Comparison of ENCODE assay signal across 29 mouse cellular contexts in the genomic region with DNA sequence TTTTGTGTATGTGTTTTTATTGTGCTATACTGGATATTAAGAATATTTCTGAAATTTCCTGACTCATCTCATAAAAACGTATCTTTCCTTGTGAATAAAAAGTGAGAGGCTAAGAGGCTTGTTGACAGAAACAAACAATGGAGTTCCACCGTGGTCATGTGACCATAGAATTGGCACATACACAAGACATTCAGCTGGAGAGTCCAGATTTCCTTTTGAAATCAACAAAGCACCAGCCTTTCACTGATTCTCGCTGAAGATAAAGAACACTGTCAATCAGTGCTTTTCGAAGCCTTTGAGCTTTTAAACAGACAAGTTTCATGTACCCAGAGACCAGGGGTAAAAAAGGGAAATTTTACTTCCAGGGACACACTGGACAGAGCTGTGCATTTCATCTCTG.
DNase-seq lines count a peak whose midpoint lies in the region; ATAC-seq and TF ChIP-seq lines count a peak whose summit lies in the region.
"Had no signal": no experiment of that assay in that cellular context is flagged by ENCODE, and none has a peak within 500 bp of the region (broad histone marks: within the 10 kb centered on the region; RNA-seq: fewer than 3 reads in every experiment).

No protein-coding gene starts in this region.

- H3K4me2 ChIP-seq in forebrain, embryonic 15.5 days (replicated peaks) = no peak overlapping the region
- H3K4me2 ChIP-seq in forebrain, postnatal 0 days (ENCODE audit: low read depth) = no peak overlapping the region
- H3K4me2 ChIP-seq: embryonic facial prominence, embryonic 13.5 days; heart, embryonic 11.5 days; neural tube, embryonic 13.5 days had no signal

- WGBS in forebrain, embryonic 15.5 days = 27% methylated on average over 4 of the region's 4 CpGs
- 78% methylated on average over 4 of the region's 4 CpGs for WGBS in forebrain, embryonic 10.5 days
- 28% methylated on average over 4 of the region's 4 CpGs for WGBS in forebrain, postnatal 0 days

- H3K27me3 ChIP-seq in forebrain, embryonic 15.5 days = no peaks in the 10 kb centered on the region
- no peaks in the 10 kb centered on the region for H3K27me3 ChIP-seq in forebrain, embryonic 10.5 days (ENCODE audit: poor library complexity, severe bottlenecking)
- peaks cover 0 to 1% of the 10 kb centered on the region in 2 experiments; a peak in 2 of 4 replicates for H3K27me3 ChIP-seq in MEL (ENCODE audit: control insufficient read depth in 1 of 2, insufficient read depth in 2 of 2, low read length in 2 of 2)
- H3K27me3 ChIP-seq in forebrain, postnatal 0 days (ENCODE audit: insufficient read depth, low read length) = no peaks in the 10 kb centered on the region
- H3K27me3 ChIP-seq: CH12.LX; embryonic facial prominence, embryonic 13.5 days; neural tube, embryonic 13.5 days had no signal

- no peak for TF ChIP-seq POLR2A in MEL (IDR thresholded peaks at IDR 0.05; ENCODE audit: control insufficient read depth in 1 of 2, insufficient read depth in 1 of 2, low read depth in 1 of 2, low read length in 2 of 2, poor library complexity in 1 of 2)

- peak; percentile 26; the same call in 1 of the 2 replicates for ATAC-seq in forebrain, embryonic 15.5 days (replicated peaks)
- ATAC-seq in forebrain, postnatal 0 days = peak; percentile 61
- ATAC-seq: hindbrain, postnatal 0 days; intestine, embryonic 16.5 days had no signal

- no peaks in the 10 kb centered on the region for H3K4me1 ChIP-seq in forebrain, embryonic 15.5 days
- no peaks in the 10 kb centered on the region for H3K4me1 ChIP-seq in forebrain, embryonic 10.5 days
- no peaks in the 10 kb centered on the region for H3K4me1 ChIP-seq in MEL (ENCODE audit: control insufficient read depth in 1 of 2, insufficient read depth in 2 of 2, low read length in 2 of 2)
- H3K4me1 ChIP-seq in forebrain, postnatal 0 days (ENCODE audit: insufficient read depth) = no peaks in the 10 kb centered on the region
- H3K4me1 ChIP-seq: embryonic facial prominence, embryonic 13.5 days; limb, embryonic 10.5 days had no signal

- H3K4me3 ChIP-seq in forebrain, embryonic 15.5 days = no peak overlapping the region
- no peak overlapping the region for H3K4me3 ChIP-seq in forebrain, embryonic 10.5 days
- H3K4me3 ChIP-seq in MEL (ENCODE audit: control insufficient read depth in 1 of 2, insufficient read depth in 1 of 2, low read depth in 2 of 2, low read length in 2 of 2) = no peak overlapping the region
- H3K4me3 ChIP-seq in forebrain, postnatal 0 days (ENCODE audit: low read depth, low read length) = no peak overlapping the region
- H3K4me3 ChIP-seq: embryonic facial prominence, embryonic 13.5 days; erythroblast, embryonic 14.5 days; layer of hippocampus, adult 2 months; limb, embryonic 10.5 days; neural tube, embryonic 13.5 days had no signal

- H3K9ac ChIP-seq in forebrain, embryonic 15.5 days (replicated peaks) = no peak overlapping the region
- H3K9ac ChIP-seq in MEL (ENCODE audit: control insufficient read depth, low read depth, low read length, poor library complexity, severe bottlenecking) = no peak overlapping the region
- no peak overlapping the region for H3K9ac ChIP-seq in forebrain, postnatal 0 days
- H3K9ac ChIP-seq: embryonic facial prominence, embryonic 13.5 days; neural tube, embryonic 13.5 days had no signal

- no peaks in the 10 kb centered on the region for H3K36me3 ChIP-seq in forebrain, embryonic 15.5 days
- H3K36me3 ChIP-seq in forebrain, embryonic 10.5 days (replicated peaks) = no peaks in the 10 kb centered on the region
- H3K36me3 ChIP-seq in MEL (ENCODE audit: control insufficient read depth in 1 of 2, insufficient read depth in 2 of 2, low read length in 2 of 2) = no peaks in the 10 kb centered on the region
- no peaks in the 10 kb centered on the region for H3K36me3 ChIP-seq in forebrain, postnatal 0 days (ENCODE audit: insufficient read depth)
- H3K36me3 ChIP-seq: embryonic facial prominence, embryonic 13.5 days; G1E; limb, embryonic 10.5 days; neural tube, embryonic 13.5 days had no signal

- 0 out of 2 replicates have a peak overlapping the region, but pooled peaks have one; percentile 43 for H3K27ac ChIP-seq in forebrain, embryonic 15.5 days (replicated peaks)
- no peak overlapping the region for H3K27ac ChIP-seq in forebrain, embryonic 10.5 days
- H3K27ac ChIP-seq in MEL (ENCODE audit: control insufficient read depth, low read depth, low read length) = no peak overlapping the region
- H3K27ac ChIP-seq in forebrain, postnatal 0 days (ENCODE audit: low read depth, low read length) = no peak overlapping the region
- H3K27ac ChIP-seq: embryonic facial prominence, embryonic 13.5 days; hindbrain, postnatal 0 days; layer of hippocampus, adult 2 months; limb, embryonic 10.5 days; neural tube, embryonic 13.5 days had no signal

- no peaks in the 10 kb centered on the region for H3K9me3 ChIP-seq in forebrain, embryonic 15.5 days
- H3K9me3 ChIP-seq in forebrain, embryonic 10.5 days = no peaks in the 10 kb centered on the region
- H3K9me3 ChIP-seq in MEL (replicated peaks; ENCODE audit: insufficient read depth, low read length) = no peaks in the 10 kb centered on the region
- H3K9me3 ChIP-seq in forebrain, postnatal 0 days (ENCODE audit: low read length) = no peaks in the 10 kb centered on the region
- H3K9me3 ChIP-seq: G1E; limb, embryonic 10.5 days; neural tube, embryonic 13.5 days had no signal

- H3K79me2 ChIP-seq in MEL (ENCODE audit: control insufficient read depth, insufficient read depth, low read length, poor library complexity) = no peaks in the 10 kb centered on the region

- no peak for DNase-seq in forebrain, embryonic 10.5 days (ENCODE audit: extremely low spot score, low spot score)
- peak; percentile 1 for DNase-seq in lung, postnatal 14 days
- no peak for DNase-seq in lung, postnatal 4 days
- DNase-seq in MEL (ENCODE audit: low read depth, low spot score) = no peak
- DNase-seq in forebrain, postnatal 0 days = peak; percentile 16
- DNase-seq in yolk sac, embryonic 10.5 days (ENCODE audit: low spot score) = no peak
- DNase-seq in cerebellum, adult 18-20 months = no peak
- DNase-seq: adrenal gland, adult 2 months; cerebellum, adult 8-10 months; cerebellum, postnatal 36 days; embryo, embryonic 11 days; kidney, adult 9 months; kidney, postnatal 14 days; liver; right cerebral cortex, adult 18-20 months; right cerebral cortex, postnatal 4 days; thymus, adult 18-20 months; thymus, postnatal 36 days had no signal

- no peak for TF ChIP-seq EP300 in MEL (IDR thresholded peaks at IDR 0.05; ENCODE audit: low read depth in 1 of 2, low read length in 2 of 2)

- TF ChIP-seq CTCF in MEL (IDR thresholded peaks at IDR 0.05 in 2 of 3, conservative IDR thresholded peaks at IDR 0.05 in 1 of 3; ENCODE audit: control insufficient read depth in 1 of 3, insufficient read depth in 1 of 3, low read depth in 2 of 3, low read length in 3 of 3, poor library complexity in 1 of 3, severe bottlenecking in 1 of 3) = no peak
- TF ChIP-seq CTCF in forebrain, postnatal 0 days (IDR thresholded peaks at IDR 0.05; ENCODE audit: low read depth) = no peak

- TF ChIP-seq RAD21 in MEL (IDR thresholded peaks at IDR 0.05; ENCODE audit: low read depth, low read length) = no peak

TF ChIP-seq in MEL, 35 proteins besides CTCF, POLR2A, EP300 and RAD21:
- TF ChIP-seq USF1 (IDR thresholded peaks at IDR 0.05; ENCODE audit: low read depth, low read length) (peak; percentile 21; the same call in 1 of the 2 replicates), MYC (IDR thresholded peaks at IDR 0.05; ENCODE audit: low read depth, low read length) (no peak)

Comparison
In these comparisons a context has a peak if more than half of its experiments do, and no peak if none do; other contexts are left out.
1. DNase-seq: peak in lung, postnatal 14 days (single experiment) and forebrain, postnatal 0 days (single experiment); none in forebrain, embryonic 10.5 days (single experiment), lung, postnatal 4 days (0 of 2), MEL (single experiment), yolk sac, embryonic 10.5 days (single experiment) and cerebellum, adult 18-20 months (0 of 2).